In genomic region chr17:80129387-80129786, GRCm38 (mm10) we compare ENCODE assay signal across 21 mouse cellular contexts. TPM values are rescaled to one million over a fixed set of nuclear protein-coding genes. Genes with fewer than 3 reads are reported as not detected.
DNase-seq lines count a peak whose midpoint lies in the region; ATAC-seq and TF ChIP-seq lines count a peak whose summit lies in the region.
"Had no signal": no experiment of that assay in that cellular context is flagged by ENCODE, and none has a peak within 500 bp of the region (broad histone marks: within the 10 kb centered on the region; RNA-seq: fewer than 3 reads in every experiment).

No protein-coding gene starts in this region.

- intact Hi-C loops in heart, adult 2 months (cut with DNase I) = loop anchor here (5.0 kb wide), 1 partner anchor 48 kb away; no protein-coding TSS in a partner anchor
- intact Hi-C loops in heart, postnatal 14 days (cut with DNase I) = loop anchor here (2.0 to 5.0 kb wide), 2 partner anchors 38 to 69 kb away; no protein-coding TSS in a partner anchor

- H3K36me3 ChIP-seq in heart, adult 2 months (ENCODE audit: control insufficient read depth, insufficient read depth, low read length) = peaks cover 2% of the 10 kb centered on the region; the same call in 1 of the 2 replicates
- no peaks in the 10 kb centered on the region for H3K36me3 ChIP-seq in liver, adult 2 months (ENCODE audit: control insufficient read depth, insufficient read depth, low read length)
- no peaks in the 10 kb centered on the region for H3K36me3 ChIP-seq in intestine, embryonic 15.5 days
- no peaks in the 10 kb centered on the region for H3K36me3 ChIP-seq in macrophage (ENCODE audit: inconsistent target)
- H3K36me3 ChIP-seq: heart, embryonic 15.5 days; hindbrain, embryonic 15.5 days; limb, embryonic 10.5 days; midbrain, embryonic 13.5 days had no signal

- no peak for DNase-seq in heart, adult 2 months
- DNase-seq in heart, postnatal 14 days = no peak
- DNase-seq in liver, adult 2 months (ENCODE audit: extremely low read depth, low read depth, low spot score) = no peak
- no peak for DNase-seq in liver
- no peak for DNase-seq in layer of hippocampus, postnatal 25 days (ENCODE audit: extremely low spot score in 1 of 2, low spot score in 1 of 2)
- DNase-seq in frontal cortex, postnatal 25 days (ENCODE audit: low spot score in 2 of 2) = no peak
- DNase-seq: adrenal gland, postnatal 25 days; cerebellum, adult 9-10 months; forebrain, postnatal 0 days; gastrocnemius, postnatal 25 days; heart, postnatal 4 days; lung, adult 18-20 months; lung, postnatal 14 days; spleen, adult 18-20 months; thymus, postnatal 25 days had no signal

- peak overlapping the region; percentile 34; the same call in 1 of the 2 replicates for H3K9ac ChIP-seq in heart, adult 2 months (ENCODE audit: low read depth, low read length)
- peak overlapping the region; percentile 73 for H3K9ac ChIP-seq in liver, adult 2 months (ENCODE audit: low read depth, low read length)
- no peak overlapping the region for H3K9ac ChIP-seq in intestine, embryonic 15.5 days
- H3K9ac ChIP-seq: forebrain, postnatal 0 days; heart, embryonic 15.5 days; hindbrain, embryonic 15.5 days; midbrain, embryonic 13.5 days had no signal

- no peak overlapping the region for H3K4me3 ChIP-seq in heart, adult 2 months
- H3K4me3 ChIP-seq in liver, adult 2 months (ENCODE audit: insufficient read depth, low read depth, low read length) = peak overlapping the region; percentile 17
- H3K4me3 ChIP-seq in intestine, embryonic 15.5 days (replicated peaks) = no peak overlapping the region
- no peak overlapping the region for H3K4me3 ChIP-seq in macrophage (ENCODE audit: inconsistent target)
- H3K4me3 ChIP-seq: heart, embryonic 15.5 days; hindbrain, embryonic 15.5 days; limb, embryonic 10.5 days; midbrain, embryonic 13.5 days had no signal

- 91% methylated on average over 4 of the region's 4 CpGs for WGBS in heart, adult 2 months
- 67% methylated on average over 4 of the region's 4 CpGs for WGBS in liver, adult 2 months
- WGBS in intestine, embryonic 15.5 days = 71% methylated on average over 4 of the region's 4 CpGs
- 95% methylated on average over 4 of the region's 4 CpGs for WGBS in macrophage (ENCODE audit: missing documents)

- no peak for ATAC-seq in intestine, embryonic 15.5 days
- ATAC-seq: forebrain, postnatal 0 days; midbrain, embryonic 13.5 days had no signal

- TF ChIP-seq POLR2A in heart, adult 2 months (IDR thresholded peaks at IDR 0.05; ENCODE audit: insufficient read depth, low read depth, low read length) = no peak
- TF ChIP-seq POLR2A in liver, adult 2 months (IDR thresholded peaks at IDR 0.05; ENCODE audit: extremely low read depth, insufficient read depth, low read length) = no peak

- H3K9me3 ChIP-seq in intestine, embryonic 15.5 days = no peaks in the 10 kb centered on the region
- H3K9me3 ChIP-seq: heart, embryonic 15.5 days; hindbrain, embryonic 15.5 days; limb, embryonic 10.5 days; midbrain, embryonic 13.5 days had no signal

- H3K27me3 ChIP-seq in heart, adult 2 months (ENCODE audit: control insufficient read depth, insufficient read depth, low read length) = no peaks in the 10 kb centered on the region
- no peaks in the 10 kb centered on the region for H3K27me3 ChIP-seq in liver, adult 2 months (ENCODE audit: control insufficient read depth, insufficient read depth, low read length)
- H3K27me3 ChIP-seq in intestine, embryonic 15.5 days (replicated peaks) = no peaks in the 10 kb centered on the region
- H3K27me3 ChIP-seq: heart, embryonic 15.5 days; hindbrain, embryonic 15.5 days had no signal

- H3K4me1 ChIP-seq in heart, adult 2 months (ENCODE audit: control insufficient read depth, insufficient read depth, low read length) = peaks cover 4% of the 10 kb centered on the region
- H3K4me1 ChIP-seq in liver, adult 2 months (ENCODE audit: control insufficient read depth, insufficient read depth, low read length) = peaks cover 13% of the 10 kb centered on the region
- no peaks in the 10 kb centered on the region for H3K4me1 ChIP-seq in intestine, embryonic 15.5 days (replicated peaks)

- no peak for TF ChIP-seq CTCF in heart, adult 2 months (IDR thresholded peaks at IDR 0.05)
- no peak for TF ChIP-seq CTCF in liver, adult 2 months (IDR thresholded peaks at IDR 0.05; ENCODE audit: low read depth, low read length)

- peak overlapping the region; percentile 4 for H3K4me2 ChIP-seq in intestine, embryonic 15.5 days (replicated peaks)
- H3K4me2 ChIP-seq: heart, embryonic 15.5 days; hindbrain, embryonic 15.5 days; midbrain, embryonic 13.5 days had no signal

- H3K27ac ChIP-seq in heart, adult 2 months = peak overlapping the region; percentile 15; the same call in 1 of the 2 replicates
- peak overlapping the region; percentile 91 for H3K27ac ChIP-seq in liver, adult 2 months (replicated peaks; ENCODE audit: insufficient read depth, low read depth, low read length)
- H3K27ac ChIP-seq in intestine, embryonic 15.5 days = peak overlapping the region; percentile 29
- H3K27ac ChIP-seq in macrophage = peak overlapping the region; percentile 98; the same call in 1 of the 2 replicates
- H3K27ac ChIP-seq: heart, embryonic 15.5 days; hindbrain, embryonic 15.5 days; limb, embryonic 10.5 days; midbrain, embryonic 13.5 days had no signal

- H3K79me2 ChIP-seq in heart, adult 2 months (replicated peaks; ENCODE audit: control insufficient read depth, insufficient read depth, low read length) = peaks cover 1% of the 10 kb centered on the region; the same call in 1 of the 2 replicates
- peaks cover 10% of the 10 kb centered on the region; the same call in 1 of the 2 replicates for H3K79me2 ChIP-seq in liver, adult 2 months (ENCODE audit: control insufficient read depth, insufficient read depth, low read length)
- peaks cover 8% of the 10 kb centered on the region; the same call in 1 of the 2 replicates for H3K79me2 ChIP-seq in macrophage (ENCODE audit: inconsistent target)

- TF ChIP-seq EP300 in heart, adult 2 months (IDR thresholded peaks at IDR 0.05; ENCODE audit: insufficient read depth, low read depth, low read length) = no peak

RNA-seq across cellular contexts. Expression of gene Galm, which starts 2.1 kb away (rescaled TPM):
- 10 to 100 TPM; 17.9 to 19.8 TPM for total RNA-seq in heart, adult 2 months (2021)
- 19.6 and 44.5 TPM in 2 replicates for polyA plus RNA-seq in heart, adult 2 months (2012; rRNA removed)
- total RNA-seq in heart, postnatal 14 days (2021) = 10 to 100 TPM; 11.0 to 12.4 TPM
- total RNA-seq in liver, adult 2 months (2014; rRNA removed) = 68.6 and 70.5 TPM in 2 replicates
- polyA plus RNA-seq in liver, adult 2 months (2012; rRNA removed) = 81.2 and 98.5 TPM in 2 replicates
- polyA plus RNA-seq in intestine, embryonic 15.5 days (2015; fragmentation: Nextera tagmentation; extraction: Ambion mirVana) = 67.2 and 71.1 TPM in 2 replicates
- total RNA-seq in macrophage (2018; cell fraction: chromatin; rRNA removed) = 10 to 100 TPM in 2 of 26 experiments, 1 to 10 TPM in 24; 2.2 to 15.0 (median 5.3) TPM
- total RNA-seq in macrophage (2018; cell fraction: cytosol; rRNA removed) = 10 to 100 TPM; 11.6 to 23.5 (median 16.7) TPM
- 10 to 100 TPM in 15 of 26 experiments, 1 to 10 TPM in 11; 6.1 to 17.6 (median 10.7) TPM for total RNA-seq in macrophage (2018; cell fraction: nucleus; rRNA removed)
- polyA plus RNA-seq in macrophage (2018) = 19.7 to 26.5 TPM (median 19.9 TPM) in 3 replicates
- 1 to 10 TPM; 3.7 to 4.1 TPM for total RNA-seq in layer of hippocampus, postnatal 25 days (2021)

Comparison
In these comparisons a context has a peak if more than half of its experiments do, and no peak if none do; other contexts are left out.
1. H3K27ac ChIP-seq: peak in every context shown above with its lines; median percentile 98 in macrophage; 91 in liver, adult 2 months; 29 in intestine, embryonic 15.5 days; 15 in heart, adult 2 months.